20 mouse cellular contexts compared by ENCODE assay signal in the genomic region with DNA sequence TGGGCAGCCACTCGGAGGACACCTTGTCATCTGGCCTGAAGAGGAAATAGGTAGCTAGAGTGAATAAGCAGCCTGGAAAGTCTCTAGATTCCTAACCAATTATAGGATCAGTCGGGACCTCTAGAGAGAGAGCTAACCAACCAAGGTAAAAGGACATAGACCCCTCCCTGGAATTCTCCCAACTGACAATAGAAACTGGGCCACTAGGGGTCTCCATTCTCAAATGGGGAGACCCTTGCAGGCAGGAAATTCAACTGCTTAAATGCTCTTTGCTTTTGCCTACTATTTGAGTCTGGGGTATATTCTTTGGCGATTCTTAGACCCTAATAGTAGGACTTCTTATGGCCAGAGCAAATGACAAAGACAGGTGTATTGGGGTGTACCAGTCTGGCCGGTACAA. TPM values are rescaled to one million over a fixed set of nuclear protein-coding genes. Genes with fewer than 3 reads are reported as not detected.
A peak's percentile ranks its signal among the peaks of the same experiment; 100 is the strongest.
DNase-seq lines count a peak whose midpoint lies in the region; ATAC-seq and TF ChIP-seq lines count a peak whose summit lies in the region.
"Had no signal": no experiment of that assay in that cellular context is flagged by ENCODE, and none has a peak within 500 bp of the region (broad histone marks: within the 10 kb centered on the region; RNA-seq: fewer than 3 reads in every experiment).

No protein-coding gene starts in this region.

- DNase-seq in embryonic facial prominence, embryonic 11.5 days (ENCODE audit: low spot score), result peak; percentile 30
- no peak for DNase-seq in embryonic facial prominence, embryonic 10.5 days (ENCODE audit: low spot score)
- no peak for DNase-seq in layer of hippocampus, adult 2 months (ENCODE audit: low spot score in 2 of 2)
- no peak for DNase-seq in layer of hippocampus, adult 11-12 months (ENCODE audit: low spot score)
- DNase-seq in thymus, postnatal 14 days, result peak; percentile 33
- DNase-seq in thymus, postnatal 36 days, result no peak
- DNase-seq in adrenal gland, adult (ENCODE audit: inconsistent age in 2 of 2, low spot score in 1 of 2), result no peak
- no peak for DNase-seq in kidney, postnatal 36 days
- DNase-seq: adrenal gland, postnatal 25 days; cerebellum, adult 8-10 months; gastrocnemius, postnatal 25 days; kidney, adult 9 months; layer of hippocampus, postnatal 36 days; left cerebral cortex, postnatal 4 days had no signal

- H3K4me1 ChIP-seq in embryonic facial prominence, embryonic 11.5 days (ENCODE audit: control insufficient read depth, insufficient read depth, low read length), result no peaks in the 10 kb centered on the region
- 0 out of 2 replicates have a peak, but pooled peaks cover 4% of the 10 kb centered on the region for H3K4me1 ChIP-seq in embryonic facial prominence, embryonic 10.5 days

- no peak overlapping the region for H3K27ac ChIP-seq in embryonic facial prominence, embryonic 11.5 days (replicated peaks; ENCODE audit: low read depth, low read length)
- H3K27ac ChIP-seq in embryonic facial prominence, embryonic 10.5 days (replicated peaks), result no peak overlapping the region
- no peak overlapping the region for H3K27ac ChIP-seq in layer of hippocampus, adult 2 months
- H3K27ac ChIP-seq: lung, embryonic 15.5 days; stomach, embryonic 15.5 days had no signal

- no peak overlapping the region for H3K9ac ChIP-seq in embryonic facial prominence, embryonic 11.5 days (replicated peaks; ENCODE audit: low read length)
- H3K9ac ChIP-seq: lung, embryonic 15.5 days; stomach, embryonic 15.5 days had no signal

- H3K4me3 ChIP-seq in embryonic facial prominence, embryonic 11.5 days (ENCODE audit: low read depth, low read length), result no peak overlapping the region
- H3K4me3 ChIP-seq in embryonic facial prominence, embryonic 10.5 days, result no peak overlapping the region
- no peak overlapping the region for H3K4me3 ChIP-seq in layer of hippocampus, adult 2 months
- H3K4me3 ChIP-seq: lung, embryonic 15.5 days; stomach, embryonic 15.5 days had no signal

- H3K4me2 ChIP-seq in embryonic facial prominence, embryonic 11.5 days (ENCODE audit: low read depth, low read length), result no peak overlapping the region
- H3K4me2 ChIP-seq: heart, embryonic 11.5 days; liver, embryonic 11.5 days; lung, embryonic 15.5 days; stomach, embryonic 15.5 days had no signal

- peak; percentile 53 for TF ChIP-seq CTCF in layer of hippocampus, adult 2 months (conservative IDR thresholded peaks at IDR 0.05)

- no peak for ATAC-seq in embryonic facial prominence, embryonic 11.5 days (replicated peaks; ENCODE audit: insufficient number of reproducible peaks, low FRiP score, low TSS enrichment, low read depth)
- ATAC-seq: activated CD4-positive, CD25-positive, alpha-beta regulatory T cell, adult 4 months; midbrain, embryonic 16.5 days had no signal

- 59% methylated on average over 4 of the region's 4 CpGs for WGBS in embryonic facial prominence, embryonic 11.5 days
- 70% methylated on average over 4 of the region's 4 CpGs for WGBS in embryonic facial prominence, embryonic 10.5 days

- H3K27me3 ChIP-seq in embryonic facial prominence, embryonic 11.5 days (ENCODE audit: control insufficient read depth, insufficient read depth, low read length), result no peaks in the 10 kb centered on the region
- H3K27me3 ChIP-seq in embryonic facial prominence, embryonic 10.5 days (replicated peaks; ENCODE audit: low read depth, poor library complexity, severe bottlenecking), result no peaks in the 10 kb centered on the region; the same call in 1 of the 2 replicates
- H3K27me3 ChIP-seq: lung, embryonic 15.5 days; stomach, embryonic 15.5 days had no signal

- no peaks in the 10 kb centered on the region for H3K9me3 ChIP-seq in embryonic facial prominence, embryonic 11.5 days (replicated peaks; ENCODE audit: control insufficient read depth, low read length)
- no peaks in the 10 kb centered on the region for H3K9me3 ChIP-seq in embryonic facial prominence, embryonic 10.5 days
- H3K9me3 ChIP-seq: lung, embryonic 15.5 days; stomach, embryonic 15.5 days had no signal

- no peaks in the 10 kb centered on the region for H3K36me3 ChIP-seq in embryonic facial prominence, embryonic 11.5 days (replicated peaks; ENCODE audit: control insufficient read depth, insufficient read depth, low read depth, low read length)
- no peaks in the 10 kb centered on the region for H3K36me3 ChIP-seq in embryonic facial prominence, embryonic 10.5 days (replicated peaks)
- H3K36me3 ChIP-seq: lung, embryonic 15.5 days; stomach, embryonic 15.5 days had no signal

RNA-seq across cellular contexts. Expression of gene Osbpl11, which starts 49.7 kb away (rescaled TPM):
- 22.6 and 23.8 TPM in 2 replicates for polyA plus RNA-seq in embryonic facial prominence, embryonic 11.5 days (2014; fragmentation: Nextera tagmentation; extraction: Ambion mirVana)
- polyA plus RNA-seq in embryonic facial prominence, embryonic 10.5 days (2016; fragmentation: Nextera tagmentation; extraction: Ambion mirVana), result 22.2 and 23.8 TPM in 2 replicates
- total RNA-seq in layer of hippocampus, adult 2 months (2021), result 10 to 100 TPM; 18.2 to 18.3 TPM

Comparison
In these comparisons a context has a peak if more than half of its experiments do, and no peak if none do; other contexts are left out.
1. DNase-seq: peak in embryonic facial prominence, embryonic 11.5 days (single experiment) and thymus, postnatal 14 days (single experiment); none in embryonic facial prominence, embryonic 10.5 days (single experiment), layer of hippocampus, adult 2 months (0 of 2), layer of hippocampus, adult 11-12 months (single experiment), thymus, postnatal 36 days (0 of 2), adrenal gland, adult (0 of 2) and kidney, postnatal 36 days (0 of 2).